Mouse (Mus musculus): ENCODE data around the gene Sh3bp5l. TPM values are rescaled to one million over a fixed set of nuclear protein-coding genes. Genes with fewer than 3 reads are reported as not detected.

The Sh3bp5l gene
- polyA plus RNA-seq, 1 experiment = 38.1 TPM

GRCm38 (mm10) chr11:58382471-58382870 is 51.9 kb downstream of the Sh3bp5l start:
- H3K4me3 ChIP-seq = no peak overlapping the region
- no peaks in the 10 kb centered on the region for H3K79me2 ChIP-seq (ENCODE audit: control insufficient read depth, insufficient read depth)
- H3K36me3 ChIP-seq (ENCODE audit: control insufficient read depth, insufficient read depth) = no peaks in the 10 kb centered on the region
- no peaks in the 10 kb centered on the region for H3K27me3 ChIP-seq (ENCODE audit: control insufficient read depth, insufficient read depth, insufficient read length)
- no peak overlapping the region for H3ac ChIP-seq (ENCODE audit: control insufficient read depth, insufficient read length)
- TF ChIP-seq MAX (IDR thresholded peaks at IDR 0.05; ENCODE audit: low read depth) (no peak), TCF12 (IDR thresholded peaks at IDR 0.05; ENCODE audit: insufficient read depth, poor library complexity, severe bottlenecking) (no peak)
- H3K4me2 ChIP-seq (ENCODE audit: low read depth) = no peak overlapping the region

Other genes starting within 250 kb of the Sh3bp5l start
- 0.19 TPM for gene Gm12248, start 237.6 kb upstream of the Sh3bp5l start, polyA plus RNA-seq (2012; fragmentation: generic; extraction: Trizol)
- 51.2 TPM for gene Cnot8, start 226.6 kb upstream of the Sh3bp5l start, polyA plus RNA-seq (2012; fragmentation: generic; extraction: Trizol)
- 18.7 TPM for gene Gemin5, start 162.2 kb upstream of the Sh3bp5l start, polyA plus RNA-seq (2012; fragmentation: generic; extraction: Trizol)
- gene Mrpl22, start 159.1 kb upstream of the Sh3bp5l start, polyA plus RNA-seq (2012; fragmentation: generic; extraction: Trizol) = 95.3 TPM
- gene Igtp, start 131.2 kb upstream of the Sh3bp5l start, polyA plus RNA-seq (2012; fragmentation: generic; extraction: Trizol) = 3.7 TPM
- gene Irgm2, start 131.1 kb upstream of the Sh3bp5l start, polyA plus RNA-seq (2012; fragmentation: generic; extraction: Trizol) = 0.77 TPM
- gene 4930438A08Rik, start 55.9 kb upstream of the Sh3bp5l start, polyA plus RNA-seq (2012; fragmentation: generic; extraction: Trizol) = 0.67 TPM
- 6.0 TPM for gene Zfp692, start 23.7 kb upstream of the Sh3bp5l start, polyA plus RNA-seq (2012; fragmentation: generic; extraction: Trizol)
- 15.7 TPM for gene Zfp672, start 385 bp upstream of the Sh3bp5l start, polyA plus RNA-seq (2012; fragmentation: generic; extraction: Trizol)
- gene Lypd8, start 48.3 kb downstream of the Sh3bp5l start, polyA plus RNA-seq (2012; fragmentation: generic; extraction: Trizol) = not detected
- not detected for gene 1810065E05Rik, start 90.4 kb downstream of the Sh3bp5l start, polyA plus RNA-seq (2012; fragmentation: generic; extraction: Trizol)
- gene Gm12253, start 101.8 kb downstream of the Sh3bp5l start, polyA plus RNA-seq (2012; fragmentation: generic; extraction: Trizol) = not detected
- gene Lypd9, start 122.2 kb downstream of the Sh3bp5l start, polyA plus RNA-seq (2012; fragmentation: generic; extraction: Trizol) = not detected
- gene Olfr30, start 131.5 kb downstream of the Sh3bp5l start, polyA plus RNA-seq (2012; fragmentation: generic; extraction: Trizol) = not detected
- gene Olfr332, start 161.8 kb downstream of the Sh3bp5l start, polyA plus RNA-seq (2012; fragmentation: generic; extraction: Trizol) = not detected
- not detected for gene Olfr331, start 171.8 kb downstream of the Sh3bp5l start, polyA plus RNA-seq (2012; fragmentation: generic; extraction: Trizol)
- gene Olfr330, start 204.1 kb downstream of the Sh3bp5l start, polyA plus RNA-seq (2012; fragmentation: generic; extraction: Trizol) = not detected
- not detected for gene Olfr329-ps, start 215.7 kb downstream of the Sh3bp5l start, polyA plus RNA-seq (2012; fragmentation: generic; extraction: Trizol)
- not detected for gene Olfr328, start 224.9 kb downstream of the Sh3bp5l start, polyA plus RNA-seq (2012; fragmentation: generic; extraction: Trizol)
- gene Olfr224, start 239.8 kb downstream of the Sh3bp5l start, polyA plus RNA-seq (2012; fragmentation: generic; extraction: Trizol) = not detected
- gene Olfr325, start 247.0 kb downstream of the Sh3bp5l start, polyA plus RNA-seq (2012; fragmentation: generic; extraction: Trizol) = not detected